Mouse (Mus musculus) intestine, embryonic 15.5 days (tissue): ENCODE data around the gene Cyb5r3. TPM values are rescaled to one million over a fixed set of nuclear protein-coding genes. Genes with fewer than 3 reads are reported as not detected.
A peak's percentile ranks its signal among the peaks of the same experiment; 100 is the strongest.

Experiments used
- ATAC-seq: fragments of 200-750 bp; cut with Nextera tagmentation; 2 replicates; pipeline ENCODE4 v1.8.0; 2017; ENCODE audit warnings: moderate TSS enrichment, moderate library complexity
- H3K27ac ChIP-seq: fragments of 300-500 bp; sonication (generic); 2 replicates; pipeline ENCODE4 v1.5.1; 2015; ENCODE audit warnings: mild to moderate bottlenecking, inconsistent platforms
- H3K27me3 ChIP-seq: fragments of 300-500 bp; sonication (generic); replicated peaks from 2 replicates; pipeline ENCODE4 v1.6.1; 2015; ENCODE audit warnings: inconsistent platforms
- H3K36me3 ChIP-seq: fragments of 300-500 bp; sonication (generic); 2 replicates; pipeline ENCODE4 v1.6.1; 2015; ENCODE audit warnings: inconsistent platforms
- H3K4me1 ChIP-seq: fragments of 300-500 bp; sonication (generic); replicated peaks from 2 replicates; pipeline ENCODE4 v1.6.1; 2015; ENCODE audit warnings: inconsistent platforms
- H3K4me2 ChIP-seq: fragments of 300-500 bp; sonication (generic); replicated peaks from 2 replicates; pipeline ENCODE4 v1.6.1; 2015; ENCODE audit warnings: mild to moderate bottlenecking, inconsistent platforms
- H3K4me3 ChIP-seq: fragments of 300-500 bp; sonication (generic); replicated peaks from 2 replicates; pipeline ENCODE4 v1.5.1; 2015; ENCODE audit warnings: inconsistent platforms
- H3K9ac ChIP-seq: fragments of 300-500 bp; sonication (generic); 2 replicates; pipeline ENCODE4 v1.6.1; 2015; ENCODE audit warnings: inconsistent platforms
- H3K9me3 ChIP-seq: fragments of 300-500 bp; sonication (generic); 2 replicates; pipeline ENCODE4 v1.6.1; 2016; ENCODE audit warnings: inconsistent platforms
- WGBS: fragments of 180-500 bp; shearing (Covaris S2); methylation state at CpG from one replicate; pipeline ENCODE4 v1.1.7; 2015; 5-methylcytosine and 5-hydroxymethylcytosine counted together
- polyA plus RNA-seq: library from polyadenylated mRNA; unstranded; fragments of >200 nt; fragmentation: Nextera tagmentation; extraction: Ambion mirVana; gene quantifications from 2 replicates; pipeline ENCODE4 v1.2.1, GENCODE M21; 2015

Gene Cyb5r3
- polyA plus RNA-seq, 1 experiment from 2014 or later, result 176 TPM

GRCm38 (mm10) chr15:83167126-83167525 is 5.3 kb downstream of the Cyb5r3 start:
- Histone ChIP-seq H3K4me1 (peaks cover 49% of the 10 kb centered on the region), H3K9ac (0 out of 2 replicates have a peak overlapping the region, but pooled peaks have one; percentile 17), H3K27ac (peak overlapping the region; percentile 54; the same call in 1 of the 2 replicates), H3K4me3 (no peak overlapping the region), H3K27me3 (no peaks in the 10 kb centered on the region), H3K4me2 (peak overlapping the region; percentile 14; the same call in 1 of the 2 replicates), H3K9me3 (no peaks in the 10 kb centered on the region), H3K36me3 (peaks cover 4% of the 10 kb centered on the region; the same call in 1 of the 2 replicates)
- ATAC-seq, result no peak; the same call in 1 of the 2 replicates
- 48% methylated on average over 5 of the region's 5 CpGs for WGBS

- 81% methylated on average over 3 of the region's 3 CpGs for WGBS
- no peak for ATAC-seq
- no peak overlapping the region for H3K4me2 ChIP-seq
- H3K27me3 ChIP-seq, result no peaks in the 10 kb centered on the region
- no peak overlapping the region for H3K9ac ChIP-seq
- H3K9me3 ChIP-seq, result no peaks in the 10 kb centered on the region
- H3K36me3 ChIP-seq, result peaks cover 4% of the 10 kb centered on the region; the same call in 1 of the 2 replicates
- 0 out of 2 replicates have a peak overlapping the region, but pooled peaks have one; percentile 54 for H3K27ac ChIP-seq
- H3K4me3 ChIP-seq, result no peak overlapping the region
- H3K4me1 ChIP-seq, result peaks cover 49% of the 10 kb centered on the region
These were observed 5.8 kb downstream of the Cyb5r3 start for GRCm38 (mm10) chr15:83166642-83167041.

GRCm38 (mm10) chr15:83165526-83166315 is 6.7 kb downstream of the Cyb5r3 start:
- no peak for ATAC-seq
- no peak overlapping the region for H3K4me3 ChIP-seq
- peaks cover 40% of the 10 kb centered on the region for H3K4me1 ChIP-seq
- 84% methylated on average over 13 of the region's 13 CpGs for WGBS
- no peak overlapping the region for H3K9ac ChIP-seq
- H3K27ac ChIP-seq, result no peak overlapping the region
- H3K4me2 ChIP-seq, result no peak overlapping the region
- H3K27me3 ChIP-seq, result no peaks in the 10 kb centered on the region
- H3K9me3 ChIP-seq, result no peaks in the 10 kb centered on the region
- peaks cover 7% of the 10 kb centered on the region; the same call in 1 of the 2 replicates for H3K36me3 ChIP-seq

DNA sequence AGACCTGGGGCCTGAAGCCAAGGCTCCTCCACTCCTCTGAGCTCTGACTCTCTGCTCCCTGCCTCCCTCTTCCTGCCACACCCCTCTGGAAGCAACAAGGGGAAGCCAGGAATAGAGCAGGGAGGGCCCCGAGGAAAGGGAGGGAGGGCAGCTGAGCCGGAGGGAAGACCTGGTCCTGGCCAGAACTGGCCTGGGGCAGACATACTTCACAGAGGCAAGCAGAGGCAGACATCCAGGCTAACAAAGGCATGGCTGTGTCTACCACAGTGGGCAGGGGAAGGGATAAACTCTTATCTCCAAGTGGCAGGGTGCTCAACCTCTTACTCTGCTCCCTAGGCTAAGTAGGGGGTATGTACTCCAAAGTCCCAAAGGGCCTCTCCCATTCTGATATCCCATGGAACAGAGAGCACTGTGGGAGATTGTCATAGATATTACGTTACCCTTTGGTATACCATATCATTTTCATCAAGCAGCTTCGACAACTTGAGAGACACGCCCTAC is 7.4 kb downstream of the Cyb5r3 start:
- H3K4me1 ChIP-seq, result peaks cover 33% of the 10 kb centered on the region
- H3K9me3 ChIP-seq, result no peaks in the 10 kb centered on the region
- no peak overlapping the region for H3K9ac ChIP-seq
- 55% methylated on average over 5 of the region's 5 CpGs for WGBS
- H3K4me2 ChIP-seq, result no peak overlapping the region; the same call in 1 of the 2 replicates
- ATAC-seq, result peak; percentile 54
- H3K27ac ChIP-seq, result peak overlapping the region; percentile 70; the same call in 1 of the 2 replicates
- H3K36me3 ChIP-seq, result peaks cover 13% of the 10 kb centered on the region; the same call in 1 of the 2 replicates
- no peaks in the 10 kb centered on the region for H3K27me3 ChIP-seq
- no peak overlapping the region for H3K4me3 ChIP-seq

DNA sequence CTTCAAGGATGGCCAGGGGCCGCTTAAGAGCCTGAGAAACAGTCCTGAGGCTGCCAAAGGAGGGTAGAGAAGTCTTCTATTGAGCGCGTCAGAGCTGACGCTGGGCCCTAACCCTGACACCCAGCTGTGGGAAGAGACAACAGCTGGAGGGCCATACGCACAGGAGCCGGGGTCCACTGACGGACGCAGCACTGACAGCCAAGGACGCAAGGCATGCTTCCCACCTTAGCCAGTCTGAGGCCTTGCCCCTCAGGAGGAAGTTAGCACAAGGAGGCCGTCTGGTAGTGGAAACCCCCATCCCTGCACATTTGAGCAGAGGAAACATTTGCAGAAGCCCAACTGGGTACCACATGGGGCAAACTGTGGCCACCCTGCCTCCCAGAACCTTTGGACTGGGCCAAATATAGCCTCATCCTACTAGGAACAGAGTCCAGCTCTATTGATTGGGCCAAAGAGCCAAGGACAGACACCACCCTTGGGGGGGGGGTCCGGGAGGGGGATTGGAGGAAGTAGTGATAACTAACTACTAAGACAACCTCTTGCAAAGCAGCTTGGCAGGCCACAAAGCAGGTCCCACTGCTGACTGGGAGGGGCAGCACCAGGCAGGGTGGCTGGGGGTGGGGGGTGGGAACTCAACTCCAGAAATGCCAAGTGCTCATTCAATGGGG is 9.4 kb downstream of the Cyb5r3 start:
- ATAC-seq, result peak; percentile 48; the same call in 1 of the 2 replicates
- WGBS, result 79% methylated on average over 11 of the region's 11 CpGs

DNA sequence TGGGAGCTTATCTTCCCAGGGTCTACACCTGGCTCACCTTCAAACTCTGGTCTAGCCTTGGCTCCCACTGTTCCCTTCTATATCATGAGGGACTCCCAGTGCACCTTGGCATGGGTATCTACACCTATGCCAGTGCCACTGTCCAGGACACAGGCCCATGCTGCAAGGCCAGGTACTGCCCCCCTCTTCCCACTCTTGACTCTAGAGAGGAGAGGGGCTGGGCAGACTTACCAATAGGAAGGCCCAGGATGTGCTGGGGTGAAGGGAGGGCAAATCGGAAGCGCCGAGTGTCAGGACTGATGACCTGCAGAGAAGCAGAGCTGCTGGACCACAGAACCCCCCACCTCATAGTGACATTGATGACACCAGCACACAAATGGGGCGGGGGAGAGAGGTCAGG is 10.4 kb downstream of the Cyb5r3 start:
- peaks cover 12% of the 10 kb centered on the region for H3K4me1 ChIP-seq
- H3K27ac ChIP-seq, result no peak overlapping the region
- no peak overlapping the region for H3K4me3 ChIP-seq
- no peak overlapping the region for H3K9ac ChIP-seq
- 92% methylated on average over 4 of the region's 4 CpGs for WGBS
- no peaks in the 10 kb centered on the region for H3K9me3 ChIP-seq
- no peak overlapping the region for H3K4me2 ChIP-seq
- ATAC-seq, result no peak
- H3K36me3 ChIP-seq, result peaks cover 34% of the 10 kb centered on the region
- H3K27me3 ChIP-seq, result no peaks in the 10 kb centered on the region

More for the DNA sequence above, 9.4 kb downstream of the Cyb5r3 start:
- H3K9ac ChIP-seq, result no peak overlapping the region
- no peak overlapping the region for H3K4me3 ChIP-seq
- H3K4me1 ChIP-seq, result peaks cover 22% of the 10 kb centered on the region
- H3K27me3 ChIP-seq, result no peaks in the 10 kb centered on the region
- no peak overlapping the region for H3K27ac ChIP-seq
- H3K36me3 ChIP-seq, result peaks cover 27% of the 10 kb centered on the region
- H3K9me3 ChIP-seq, result no peaks in the 10 kb centered on the region
- no peak overlapping the region for H3K4me2 ChIP-seq

GRCm38 (mm10) chr15:83161062-83161748 is 11.2 kb downstream of the Cyb5r3 start:
- H3K36me3 ChIP-seq, result peaks cover 34% of the 10 kb centered on the region
- no peak overlapping the region for H3K9ac ChIP-seq
- peaks cover 6% of the 10 kb centered on the region for H3K4me1 ChIP-seq
- no peak overlapping the region for H3K27ac ChIP-seq
- H3K9me3 ChIP-seq, result no peaks in the 10 kb centered on the region
- no peak overlapping the region for H3K4me2 ChIP-seq
- 70% methylated on average over 10 of the region's 10 CpGs for WGBS
- H3K27me3 ChIP-seq, result no peaks in the 10 kb centered on the region
- no peak overlapping the region for H3K4me3 ChIP-seq
- no peak for ATAC-seq

DNA sequence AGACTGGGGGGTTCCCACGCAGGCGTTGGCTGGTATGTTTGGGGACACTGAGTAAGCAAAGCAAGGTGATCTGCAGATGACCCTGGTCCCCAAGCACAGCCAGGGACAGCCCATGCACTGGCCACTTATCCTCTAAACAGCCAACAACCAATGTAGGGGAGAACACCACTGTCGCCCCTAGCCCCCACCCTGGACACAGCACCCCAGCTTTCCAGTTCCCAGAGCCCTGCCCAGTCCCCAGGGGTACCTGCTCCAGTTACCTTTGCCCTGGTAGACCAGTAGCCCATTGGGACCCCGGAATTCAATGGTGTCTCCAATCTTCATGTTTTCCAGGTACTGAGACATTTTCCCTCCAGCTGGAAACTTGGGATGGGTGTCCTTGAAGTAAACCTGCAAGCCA is 11.8 kb downstream of the Cyb5r3 start:
- H3K27me3 ChIP-seq, result no peaks in the 10 kb centered on the region
- no peak overlapping the region for H3K27ac ChIP-seq
- H3K36me3 ChIP-seq, result peaks cover 34% of the 10 kb centered on the region
- H3K9me3 ChIP-seq, result no peaks in the 10 kb centered on the region
- no peak for ATAC-seq
- WGBS, result 91% methylated on average over 4 of the region's 4 CpGs
- peaks cover 6% of the 10 kb centered on the region for H3K4me1 ChIP-seq
- H3K9ac ChIP-seq, result no peak overlapping the region
- H3K4me3 ChIP-seq, result no peak overlapping the region
- no peak overlapping the region for H3K4me2 ChIP-seq

DNA sequence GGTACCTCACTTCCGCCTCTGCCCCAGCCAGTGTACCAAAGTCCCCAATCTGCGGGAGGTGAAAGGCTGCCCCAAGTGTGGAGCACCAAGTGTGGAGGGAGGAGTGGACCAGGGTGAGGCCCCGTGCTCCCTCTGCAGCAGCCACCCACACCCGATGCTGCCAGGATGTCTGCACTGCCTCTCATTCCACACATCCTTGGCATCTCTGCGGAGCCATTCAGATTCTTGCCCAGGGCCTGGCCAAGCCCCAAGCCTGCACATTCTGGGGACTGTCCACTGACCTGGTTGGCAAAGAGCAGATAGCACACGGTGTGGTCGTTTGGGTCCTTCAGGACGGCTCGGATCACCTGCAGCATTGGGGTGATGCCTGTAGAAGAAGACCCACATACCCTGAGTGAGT is 12.6 kb downstream of the Cyb5r3 start:
- H3K4me2 ChIP-seq, result no peak overlapping the region
- H3K9ac ChIP-seq, result no peak overlapping the region
- H3K36me3 ChIP-seq, result peaks cover 34% of the 10 kb centered on the region
- no peak overlapping the region for H3K27ac ChIP-seq
- no peaks in the 10 kb centered on the region for H3K9me3 ChIP-seq
- WGBS, result 94% methylated on average over 9 of the region's 9 CpGs
- H3K27me3 ChIP-seq, result no peaks in the 10 kb centered on the region
- H3K4me3 ChIP-seq, result no peak overlapping the region
- peaks cover 2% of the 10 kb centered on the region for H3K4me1 ChIP-seq
- no peak for ATAC-seq

GRCm38 (mm10) chr15:83158587-83159160 is 13.7 kb downstream of the Cyb5r3 start:
- no peak overlapping the region for H3K4me3 ChIP-seq
- H3K27ac ChIP-seq, result no peak overlapping the region
- H3K9me3 ChIP-seq, result no peaks in the 10 kb centered on the region
- H3K27me3 ChIP-seq, result no peaks in the 10 kb centered on the region
- WGBS, result 87% methylated on average over 7 of the region's 7 CpGs
- H3K9ac ChIP-seq, result no peak overlapping the region
- no peak for ATAC-seq
- H3K4me1 ChIP-seq, result no peaks in the 10 kb centered on the region; the same call in 1 of the 2 replicates
- H3K36me3 ChIP-seq, result peaks cover 40% of the 10 kb centered on the region
- H3K4me2 ChIP-seq, result no peak overlapping the region

DNA sequence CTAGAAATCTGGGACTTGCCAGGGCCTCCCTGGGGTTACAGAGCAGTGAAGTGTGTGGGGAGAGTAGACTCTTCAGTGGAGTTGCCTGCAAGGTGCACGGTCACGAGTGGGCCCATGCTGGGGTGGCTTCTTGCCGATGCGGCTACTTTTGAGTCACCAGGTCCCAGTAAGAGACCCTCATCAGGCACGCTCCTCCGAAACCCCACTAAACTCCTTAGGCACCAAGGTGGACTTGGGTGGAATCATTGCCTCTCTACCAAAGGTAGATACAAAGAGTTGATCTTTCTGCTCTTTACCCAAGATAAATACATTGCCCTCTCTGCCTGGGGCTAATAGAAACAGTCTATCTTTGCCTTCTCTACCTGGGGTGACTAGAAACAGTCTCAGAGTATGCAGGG is 14.7 kb downstream of the Cyb5r3 start:
- Histone ChIP-seq H3K9ac (no peak overlapping the region), H3K27me3 (no peaks in the 10 kb centered on the region), H3K27ac (no peak overlapping the region), H3K36me3 (peaks cover 43% of the 10 kb centered on the region), H3K4me1 (no peaks in the 10 kb centered on the region; the same call in 1 of the 2 replicates), H3K4me2 (no peak overlapping the region), H3K4me3 (no peak overlapping the region), H3K9me3 (no peaks in the 10 kb centered on the region)
- no peak for ATAC-seq
- 89% methylated on average over 6 of the region's 6 CpGs for WGBS
